Mouse (Mus musculus): ENCODE data around the gene Trim47. TPM values are rescaled to one million over a fixed set of nuclear protein-coding genes. Genes with fewer than 3 reads are reported as not detected.
A peak's percentile ranks its signal among the peaks of the same experiment; 100 is the strongest.
"Not testable (repeated sequence)": the region's sequence is repeated elsewhere in the genome, so short reads cannot be mapped to it uniquely, and the experiment has no call there.

Trim47 gene
- total RNA-seq, 2 experiments from 2014 or later = 2.3 to 12.2 TPM

- no peak for ATAC-seq (replicated peaks; ENCODE audit: low FRiP score, low TSS enrichment, poor library complexity, severe bottlenecking)
These were observed 15.4 kb upstream of the Trim47 start for GRCm38 (mm10) chr11:116142211-116142991.

DNA sequence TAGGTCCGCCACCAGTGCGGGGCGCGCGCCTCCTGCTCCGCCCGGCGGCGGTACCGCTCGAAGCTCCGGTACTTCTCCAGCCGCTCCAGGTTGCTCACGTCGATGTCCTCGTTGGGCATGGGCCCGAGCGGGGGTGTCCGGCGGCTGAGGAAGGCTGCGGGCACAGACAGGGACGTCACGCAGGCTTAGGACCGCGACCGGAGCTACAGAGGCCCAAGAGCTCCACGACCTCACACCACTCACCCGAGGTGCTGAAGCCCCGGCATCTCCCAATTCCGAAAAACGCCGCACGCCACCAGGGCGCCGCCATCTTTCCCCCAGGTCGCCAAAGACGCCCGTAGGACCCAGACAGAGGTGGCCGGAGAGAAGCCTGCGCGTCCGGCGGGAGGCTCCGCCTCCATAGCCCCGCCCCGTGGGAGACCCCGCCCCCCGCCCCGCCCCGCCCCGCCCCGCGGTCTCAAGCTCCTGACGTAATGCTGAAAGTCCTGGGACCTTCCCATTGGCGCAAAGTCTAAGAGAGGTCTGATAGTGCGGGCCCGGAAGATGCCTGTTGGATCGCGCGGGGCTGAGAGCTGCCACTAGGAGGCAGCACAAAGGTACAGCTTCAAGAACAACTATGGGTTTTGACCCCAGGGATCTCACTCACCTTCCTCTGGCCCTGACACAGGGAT is 11.6 kb upstream of the Trim47 start, which contains the start of gene Mrpl38:
Mrpl38 (minus strand) TSS at position 401 of the 671 bp plus-strand sequence.
- ATAC-seq (replicated peaks; ENCODE audit: low FRiP score, low TSS enrichment, poor library complexity, severe bottlenecking) = peak; percentile 83

DNA sequence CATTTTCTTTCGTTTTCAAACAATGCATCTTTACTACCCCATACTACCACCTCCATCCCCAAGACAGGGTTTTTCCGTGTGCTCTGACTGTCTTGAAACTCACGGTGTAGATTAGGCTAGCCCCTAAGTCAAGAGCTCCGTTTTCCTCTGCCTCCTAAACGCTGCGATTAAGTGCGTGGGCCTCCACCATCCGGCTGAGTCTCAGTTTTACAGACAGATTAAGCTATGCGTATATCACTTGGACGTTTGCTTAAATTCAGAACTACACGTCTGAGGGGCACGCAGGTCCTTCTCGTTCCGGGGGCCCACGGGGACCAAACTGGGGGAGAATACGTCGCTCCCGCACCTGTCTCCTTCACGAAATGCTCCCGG is 11.1 kb upstream of the Trim47 start:
- ATAC-seq (replicated peaks; ENCODE audit: low FRiP score, low TSS enrichment, poor library complexity, severe bottlenecking) = no peak

DNA sequence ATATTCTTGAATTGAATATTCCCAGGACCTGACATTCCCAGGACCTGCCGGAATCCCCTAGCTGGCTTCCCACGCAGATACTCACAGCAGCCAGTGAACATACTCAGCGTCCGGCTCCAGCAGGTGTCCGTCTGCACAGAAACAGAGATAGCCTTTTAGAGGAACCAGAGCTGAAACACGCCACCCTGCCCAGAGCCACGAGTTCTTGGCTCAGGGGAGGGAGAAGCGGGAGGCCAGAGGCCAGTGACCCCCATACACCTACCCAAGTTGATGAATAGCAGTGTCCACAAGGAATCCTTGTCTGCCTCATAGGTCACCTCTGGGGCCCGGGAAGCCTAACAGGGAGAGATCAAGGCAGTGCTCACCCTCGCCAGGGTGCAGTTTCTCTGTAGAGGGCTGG is 7.2 kb upstream of the Trim47 start:
- no peak for ATAC-seq (replicated peaks; ENCODE audit: low FRiP score, low TSS enrichment, poor library complexity, severe bottlenecking)

- ATAC-seq (replicated peaks; ENCODE audit: low FRiP score, low TSS enrichment, poor library complexity, severe bottlenecking) = no peak
These were observed 6.5 kb upstream of the Trim47 start for GRCm38 (mm10) chr11:116133497-116133896.

DNA sequence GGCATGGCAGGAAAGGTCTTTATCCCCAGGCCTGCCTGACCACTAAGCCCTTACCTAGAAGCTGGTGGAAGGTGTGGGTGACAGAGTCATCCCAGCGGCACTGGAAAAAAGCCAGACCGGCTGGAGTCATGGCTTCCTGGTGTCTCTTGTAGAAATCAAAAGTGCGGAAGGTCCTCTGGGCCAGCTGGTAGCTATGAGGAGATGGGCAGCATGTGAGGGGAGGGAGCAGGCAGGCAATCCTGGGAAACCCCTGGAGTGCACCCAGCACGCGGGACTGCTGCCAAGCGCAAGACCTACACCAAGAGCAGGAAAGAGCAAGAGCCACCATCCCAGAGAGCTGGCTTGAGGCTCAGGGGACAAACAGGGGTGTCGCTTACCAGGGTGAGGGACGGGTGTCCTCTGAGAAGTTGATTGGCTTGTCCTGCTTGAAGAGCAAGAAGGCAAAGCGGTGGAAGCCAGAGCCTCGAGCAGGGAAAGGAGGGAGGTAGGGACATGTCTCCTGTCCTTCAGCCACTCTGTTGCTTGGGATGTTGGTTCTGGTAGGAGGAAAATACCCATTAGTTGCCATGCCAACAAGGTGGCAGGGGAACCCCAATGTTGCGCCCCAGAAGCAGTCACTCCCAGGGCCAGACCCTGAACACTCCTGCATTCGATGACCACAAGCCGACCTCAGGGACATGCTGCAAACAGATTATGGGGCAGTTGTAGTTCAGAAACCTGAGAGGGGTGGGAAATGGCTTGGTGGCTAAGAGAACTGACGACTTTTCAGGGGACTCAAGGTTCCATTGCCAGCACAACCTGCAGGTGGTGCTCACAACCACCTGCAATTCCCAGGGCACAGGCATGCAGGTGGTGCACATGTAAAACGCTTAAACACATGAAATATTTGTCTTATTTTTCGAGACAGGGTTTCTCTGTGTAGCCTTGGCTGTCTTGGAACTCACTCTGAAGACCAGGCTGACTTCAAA is 5.6 kb upstream of the Trim47 start:
- ATAC-seq (replicated peaks; ENCODE audit: low FRiP score, low TSS enrichment, poor library complexity, severe bottlenecking) = no peak

DNA sequence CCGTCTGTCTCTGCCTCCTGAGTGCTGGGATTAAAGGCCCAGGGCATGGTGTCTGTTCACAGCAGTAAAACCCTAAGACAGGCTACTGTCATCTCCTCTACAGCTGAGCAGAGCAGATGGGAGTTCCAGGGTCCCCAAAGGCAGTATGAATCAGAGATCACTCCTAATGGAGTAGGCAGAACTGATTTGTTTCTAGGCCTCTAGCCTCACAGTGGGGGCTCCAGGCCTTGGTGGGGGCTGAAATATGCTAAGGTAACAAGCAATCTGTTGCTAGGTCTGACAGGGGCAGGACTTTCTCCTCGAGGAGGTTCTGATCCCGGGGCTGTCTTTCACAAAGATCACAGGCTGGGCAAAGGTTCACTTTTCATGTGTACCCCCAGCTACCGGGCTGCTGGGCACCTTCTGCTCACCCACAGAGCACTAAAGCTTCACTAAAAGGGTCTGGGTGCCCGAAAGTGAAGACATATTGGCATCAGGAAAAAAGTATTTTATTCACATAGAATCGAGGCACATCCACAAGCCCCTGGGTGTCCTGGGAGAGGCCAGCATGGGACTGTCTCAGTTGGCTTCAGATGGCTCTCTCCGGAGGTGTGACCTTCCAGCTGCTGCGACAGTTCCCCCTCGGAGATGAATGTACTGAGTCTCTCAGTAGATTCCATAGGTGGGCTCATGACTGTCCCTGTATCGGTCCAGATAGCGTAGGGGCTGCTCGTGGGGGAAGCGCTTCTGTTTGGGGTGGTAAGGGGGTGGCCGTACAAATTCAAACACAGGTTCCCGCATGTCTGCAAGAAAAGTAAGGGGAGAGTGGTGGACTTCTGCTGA is 4.5 kb upstream of the Trim47 start:
- no peak for ATAC-seq (replicated peaks; ENCODE audit: low FRiP score, low TSS enrichment, poor library complexity, severe bottlenecking)

DNA sequence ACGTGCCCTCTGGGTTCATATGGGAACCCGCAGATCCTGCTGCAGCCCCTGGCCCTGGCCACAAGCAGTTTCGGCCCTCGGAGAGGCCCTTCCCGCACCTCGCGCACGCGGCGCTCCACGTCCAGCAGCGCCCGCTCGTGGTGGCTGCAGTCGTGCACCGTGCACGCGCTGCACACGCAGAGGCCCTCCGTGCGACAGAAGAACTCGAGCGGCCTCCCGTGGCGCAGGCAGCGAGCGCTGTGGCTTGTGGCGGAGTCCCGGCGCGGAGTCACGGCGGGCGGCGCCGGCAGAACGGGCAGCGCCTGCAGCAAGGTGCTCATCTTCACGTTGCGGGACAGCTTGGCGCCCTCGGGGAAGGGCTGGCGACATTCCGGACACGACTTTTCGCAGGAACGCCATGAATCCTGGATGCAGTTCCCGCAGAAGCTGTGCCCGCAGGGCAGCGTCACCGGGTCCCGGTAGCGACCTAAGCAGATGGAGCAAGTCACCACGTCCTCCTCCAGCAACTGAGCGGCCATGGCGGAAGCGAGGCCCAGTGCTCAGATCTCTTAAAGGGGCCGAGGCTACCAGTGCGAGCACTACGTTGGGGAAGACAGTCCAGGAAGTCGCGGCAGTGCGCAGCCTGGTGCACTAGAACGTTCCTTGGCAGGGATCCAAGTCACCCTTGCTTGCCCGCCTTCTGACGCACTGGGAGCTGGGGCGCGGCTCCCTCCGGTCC is 3.6 kb upstream of the Trim47 start, which contains the start of gene Trim65:
Trim65 (minus strand) TSS at position 641 of the 718 bp plus-strand sequence.
- ATAC-seq (replicated peaks; ENCODE audit: low FRiP score, low TSS enrichment, poor library complexity, severe bottlenecking) = peak; percentile 75

- no peak for ATAC-seq (replicated peaks; ENCODE audit: low FRiP score, low TSS enrichment, poor library complexity, severe bottlenecking)
These were observed 3.0 kb upstream of the Trim47 start for GRCm38 (mm10) chr11:116129993-116130487.

- no peak for ATAC-seq (replicated peaks; ENCODE audit: low FRiP score, low TSS enrichment, poor library complexity, severe bottlenecking)
These were observed 2.2 kb upstream of the Trim47 start for GRCm38 (mm10) chr11:116129091-116129790.

GRCm38 (mm10) chr11:116127986-116128385 is 976 bp upstream of the Trim47 start:
- no peak for ATAC-seq (replicated peaks; ENCODE audit: low FRiP score, low TSS enrichment, poor library complexity, severe bottlenecking)

- ATAC-seq (replicated peaks; ENCODE audit: low FRiP score, low TSS enrichment, poor library complexity, severe bottlenecking) = no peak
These were observed 749 bp downstream of the Trim47 start for GRCm38 (mm10) chr11:116126261-116126660.

DNA sequence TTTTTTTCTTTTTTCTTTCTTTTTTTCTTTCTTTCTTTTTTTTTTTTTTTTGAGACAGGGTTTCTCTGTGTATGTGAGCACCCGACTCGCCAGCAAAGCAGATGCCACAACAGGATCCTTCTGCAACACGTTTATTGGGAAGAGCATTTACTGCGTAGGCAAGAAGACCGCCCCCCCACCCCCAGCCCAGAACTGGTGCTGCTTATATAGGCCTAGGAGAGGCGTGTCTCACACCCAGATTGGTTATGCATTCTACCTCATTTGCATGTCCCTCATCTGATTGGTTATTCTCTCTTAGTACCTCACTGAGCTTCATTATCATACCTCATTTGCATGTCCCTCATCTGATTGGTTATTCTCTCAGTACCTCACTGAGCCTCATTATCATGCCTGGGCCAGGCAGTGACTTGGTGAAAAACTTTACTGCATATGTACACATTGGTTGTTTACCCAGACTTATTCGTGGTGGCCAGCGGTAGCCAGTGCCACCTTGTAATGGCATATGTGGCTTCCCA is 5.2 kb downstream of the Trim47 start:
- not testable (repeated sequence) for ATAC-seq (replicated peaks; ENCODE audit: low FRiP score, low TSS enrichment, poor library complexity, severe bottlenecking)

DNA sequence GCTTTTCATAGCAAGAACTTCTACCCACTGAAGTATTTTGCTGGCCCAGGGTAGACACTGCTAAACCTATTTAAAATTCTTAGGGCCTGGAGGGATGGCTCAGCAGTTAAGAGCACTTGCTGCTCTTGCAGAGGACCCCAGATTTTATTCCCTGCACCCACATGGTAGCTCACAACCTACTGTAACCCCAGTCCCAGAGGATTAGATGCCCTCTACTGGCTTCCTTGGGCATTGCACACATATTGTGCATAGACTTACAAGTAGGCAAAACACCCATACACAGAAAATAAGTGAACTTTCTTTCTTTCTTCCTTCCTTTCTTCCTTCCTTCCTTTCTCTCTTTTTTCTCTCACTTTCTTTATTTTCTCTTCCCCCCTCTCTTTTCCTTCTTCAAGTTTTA is 9.2 kb downstream of the Trim47 start:
- ATAC-seq (replicated peaks; ENCODE audit: low FRiP score, low TSS enrichment, poor library complexity, severe bottlenecking) = no peak

DNA sequence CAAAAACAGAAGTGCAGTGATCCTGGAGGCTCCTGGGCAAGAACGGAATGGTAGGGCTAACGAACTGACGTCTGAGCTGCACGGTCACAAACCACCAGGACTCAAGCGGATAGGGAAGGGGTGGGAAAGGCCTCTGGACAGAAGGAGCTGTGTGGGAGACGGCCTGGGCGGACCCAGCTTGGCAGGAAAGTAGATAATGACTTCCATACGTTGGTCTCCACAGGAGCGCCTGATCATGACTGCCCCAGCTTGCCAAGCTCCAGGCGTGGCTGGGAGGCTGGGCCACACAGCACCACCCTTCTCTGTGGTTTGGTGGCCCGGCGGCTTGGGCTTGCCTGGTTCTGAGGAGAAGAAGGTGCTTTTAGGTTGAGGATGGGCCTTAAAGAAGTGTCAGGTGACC is 9.8 kb downstream of the Trim47 start:
- ATAC-seq (replicated peaks; ENCODE audit: low FRiP score, low TSS enrichment, poor library complexity, severe bottlenecking) = peak; percentile 91

- no peak for ATAC-seq (replicated peaks; ENCODE audit: low FRiP score, low TSS enrichment, poor library complexity, severe bottlenecking)
These were observed 15.3 kb downstream of the Trim47 start for GRCm38 (mm10) chr11:116111611-116112203.

GRCm38 (mm10) chr11:116111067-116111466 is 15.9 kb downstream of the Trim47 start:
- ATAC-seq (replicated peaks; ENCODE audit: low FRiP score, low TSS enrichment, poor library complexity, severe bottlenecking) = no peak

Measured in megakaryocyte-erythroid progenitor cell, adult 5-6 weeks (primary cell).